ENCODE assay signal across 23 mouse cellular contexts in the genomic region with DNA sequence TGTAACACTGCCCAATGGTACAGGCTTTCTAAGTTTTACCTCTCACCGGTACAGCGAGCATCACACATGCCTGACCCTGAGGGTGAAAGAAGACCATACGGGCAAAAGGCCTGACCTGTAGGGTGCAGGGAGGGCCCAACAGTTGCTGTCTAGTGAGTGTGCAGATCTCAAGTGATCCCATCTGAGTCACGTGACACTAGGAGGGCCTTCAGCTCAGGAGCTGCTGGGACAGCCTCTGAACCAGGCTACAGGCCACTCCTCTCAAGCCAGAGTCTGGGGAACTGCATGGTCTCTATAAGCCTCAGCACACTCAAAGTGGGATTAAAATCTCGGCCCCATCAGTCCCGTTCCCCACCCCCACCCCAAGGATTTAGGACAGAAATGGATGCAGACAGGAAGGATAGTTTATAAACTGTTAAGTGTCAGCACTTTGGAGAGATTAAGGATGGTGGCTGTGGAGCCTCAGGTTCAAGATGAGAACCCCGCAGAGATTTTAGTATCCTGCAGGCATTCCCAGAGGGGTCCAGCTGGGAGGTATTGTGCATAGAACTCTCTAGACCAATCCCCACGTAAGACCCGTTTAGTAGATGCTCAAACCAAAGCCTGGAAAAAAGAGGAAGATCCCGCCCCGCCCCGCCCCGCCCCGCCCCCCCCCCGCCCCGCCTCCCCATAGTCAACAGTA. TPM values are rescaled to one million over a fixed set of nuclear protein-coding genes. Genes with fewer than 3 reads are reported as not detected.
A peak's percentile ranks its signal among the peaks of the same experiment; 100 is the strongest.
DNase-seq lines count a peak whose midpoint lies in the region; ATAC-seq and TF ChIP-seq lines count a peak whose summit lies in the region.
"Had no signal": no experiment of that assay in that cellular context is flagged by ENCODE, and none has a peak within 500 bp of the region (broad histone marks: within the 10 kb centered on the region; RNA-seq: fewer than 3 reads in every experiment).

No protein-coding gene starts in this region.

- no peak for TF ChIP-seq CTCF in midbrain, postnatal 0 days (IDR thresholded peaks at IDR 0.05)

- H3K4me2 ChIP-seq in midbrain, embryonic 11.5 days = no peak overlapping the region
- no peak overlapping the region for H3K4me2 ChIP-seq in midbrain, postnatal 0 days (ENCODE audit: low read depth, low read length, poor library complexity, severe bottlenecking)
- no peak overlapping the region for H3K4me2 ChIP-seq in stomach, embryonic 15.5 days
- H3K4me2 ChIP-seq: forebrain, embryonic 15.5 days; heart, embryonic 15.5 days; limb, embryonic 13.5 days had no signal

- peak; percentile 86 for DNase-seq in midbrain, embryonic 11.5 days (ENCODE audit: low spot score, missing footprints)
- DNase-seq in midbrain, postnatal 0 days (ENCODE audit: low spot score) = no peak
- peak; percentile 16 for DNase-seq in MN1 (ENCODE audit: low spot score)
- DNase-seq in embryonic facial prominence, embryonic 10.5 days (ENCODE audit: low spot score) = peak; percentile 46
- DNase-seq in ovary, postnatal 14 days (ENCODE audit: low spot score) = no peak
- DNase-seq in kidney, postnatal 4 days = no peak
- DNase-seq: adrenal gland, postnatal 25 days; cerebellum, adult 2 months; gastrocnemius, adult 2 months; heart, adult 2 months; kidney, adult 11 months; kidney, postnatal 14 days; right cerebral cortex, postnatal 14 days; thymus, postnatal 36 days had no signal

- peak; percentile 27; the same call in 1 of the 2 replicates for ATAC-seq in midbrain, embryonic 11.5 days (ENCODE audit: low FRiP score)
- ATAC-seq in midbrain, postnatal 0 days (ENCODE audit: low FRiP score) = no peak
- ATAC-seq in stomach, embryonic 15.5 days (ENCODE audit: insufficient read depth, low FRiP score, low read depth) = no peak
- ATAC-seq: activated CD4-positive, CD25-positive, alpha-beta regulatory T cell, adult 4 months; CD4-positive, CD25-positive, alpha-beta regulatory T cell, adult 4 months; forebrain, embryonic 15.5 days; lung, postnatal 0 days had no signal

- WGBS in midbrain, embryonic 11.5 days = 15% methylated on average over 16 of the region's 16 CpGs
- 28% methylated on average over 10 of the region's 16 CpGs for WGBS in midbrain, postnatal 0 days
- WGBS in embryonic facial prominence, embryonic 10.5 days = 22% methylated on average over 16 of the region's 16 CpGs
- 32% methylated on average over 9 of the region's 16 CpGs for WGBS in stomach, embryonic 15.5 days

- 0 out of 2 replicates have a peak, but pooled peaks cover 5% of the 10 kb centered on the region for H3K4me1 ChIP-seq in midbrain, embryonic 11.5 days (ENCODE audit: control insufficient read depth, insufficient read depth, low read length)
- H3K4me1 ChIP-seq in midbrain, postnatal 0 days (ENCODE audit: insufficient read depth, low read length) = 0 out of 2 replicates have a peak, but pooled peaks cover 4% of the 10 kb centered on the region
- H3K4me1 ChIP-seq in embryonic facial prominence, embryonic 10.5 days = peaks cover 53% of the 10 kb centered on the region
- peaks cover 13% of the 10 kb centered on the region; the same call in 1 of the 2 replicates for H3K4me1 ChIP-seq in stomach, embryonic 15.5 days
- H3K4me1 ChIP-seq: forebrain, embryonic 15.5 days had no signal

- no peaks in the 10 kb centered on the region for H3K9me3 ChIP-seq in midbrain, embryonic 11.5 days (ENCODE audit: control insufficient read depth, low read length)
- no peaks in the 10 kb centered on the region for H3K9me3 ChIP-seq in midbrain, postnatal 0 days (ENCODE audit: low read length)
- H3K9me3 ChIP-seq in embryonic facial prominence, embryonic 10.5 days = no peaks in the 10 kb centered on the region
- H3K9me3 ChIP-seq in stomach, embryonic 15.5 days = no peaks in the 10 kb centered on the region
- H3K9me3 ChIP-seq: forebrain, embryonic 15.5 days; heart, embryonic 15.5 days; limb, embryonic 13.5 days had no signal

- no peaks in the 10 kb centered on the region for H3K27me3 ChIP-seq in midbrain, embryonic 11.5 days (ENCODE audit: control insufficient read depth, insufficient read depth, low read length)
- no peaks in the 10 kb centered on the region for H3K27me3 ChIP-seq in midbrain, postnatal 0 days (ENCODE audit: insufficient read depth, low read length)
- no peaks in the 10 kb centered on the region for H3K27me3 ChIP-seq in embryonic facial prominence, embryonic 10.5 days (replicated peaks; ENCODE audit: low read depth, poor library complexity, severe bottlenecking)
- H3K27me3 ChIP-seq in stomach, embryonic 15.5 days (replicated peaks) = no peaks in the 10 kb centered on the region
- H3K27me3 ChIP-seq: forebrain, embryonic 15.5 days; heart, embryonic 15.5 days had no signal

- no peak overlapping the region for H3K9ac ChIP-seq in midbrain, embryonic 11.5 days (ENCODE audit: low read length)
- H3K9ac ChIP-seq in midbrain, postnatal 0 days (replicated peaks; ENCODE audit: low read length, poor library complexity, severe bottlenecking) = no peak overlapping the region
- H3K9ac ChIP-seq in stomach, embryonic 15.5 days = no peak overlapping the region
- H3K9ac ChIP-seq: forebrain, embryonic 15.5 days; heart, embryonic 15.5 days; limb, embryonic 13.5 days; liver, embryonic 14.5 days had no signal

- no peak overlapping the region for H3K27ac ChIP-seq in midbrain, embryonic 11.5 days (ENCODE audit: low read depth, low read length)
- H3K27ac ChIP-seq in midbrain, postnatal 0 days (ENCODE audit: low read depth, low read length) = no peak overlapping the region
- peak overlapping the region; percentile 67; the same call in 1 of the 2 replicates for H3K27ac ChIP-seq in embryonic facial prominence, embryonic 10.5 days (replicated peaks)
- 0 out of 2 replicates have a peak overlapping the region, but pooled peaks have one; percentile 21 for H3K27ac ChIP-seq in stomach, embryonic 15.5 days
- H3K27ac ChIP-seq: forebrain, embryonic 15.5 days; gastrocnemius, adult 2 months; heart, adult 2 months; heart, embryonic 15.5 days; limb, embryonic 13.5 days; liver, embryonic 14.5 days had no signal

- H3K36me3 ChIP-seq in midbrain, embryonic 11.5 days (ENCODE audit: control insufficient read depth, insufficient read depth, low read length) = no peaks in the 10 kb centered on the region
- H3K36me3 ChIP-seq in midbrain, postnatal 0 days (ENCODE audit: insufficient read depth, low read length) = no peaks in the 10 kb centered on the region
- H3K36me3 ChIP-seq in embryonic facial prominence, embryonic 10.5 days (replicated peaks) = no peaks in the 10 kb centered on the region
- H3K36me3 ChIP-seq in stomach, embryonic 15.5 days = no peaks in the 10 kb centered on the region
- H3K36me3 ChIP-seq: forebrain, embryonic 15.5 days; heart, embryonic 15.5 days; limb, embryonic 13.5 days had no signal

- no peak overlapping the region for H3K4me3 ChIP-seq in midbrain, embryonic 11.5 days (ENCODE audit: low read depth, low read length)
- no peak overlapping the region for H3K4me3 ChIP-seq in midbrain, postnatal 0 days (ENCODE audit: low read depth, low read length)
- no peak overlapping the region for H3K4me3 ChIP-seq in embryonic facial prominence, embryonic 10.5 days
- H3K4me3 ChIP-seq in stomach, embryonic 15.5 days (replicated peaks) = no peak overlapping the region
- H3K4me3 ChIP-seq: forebrain, embryonic 15.5 days; gastrocnemius, adult 2 months; heart, adult 2 months; heart, embryonic 15.5 days; limb, embryonic 13.5 days had no signal

RNA-seq across cellular contexts. Expression of a gene that starts 40.6 kb away (rescaled TPM):
- polyA plus RNA-seq in midbrain, embryonic 11.5 days (2014; fragmentation: Nextera tagmentation; extraction: Ambion mirVana) = 2.1 and 2.7 TPM in 2 replicates
- 2.6 and 3.7 TPM in 2 replicates for total RNA-seq in midbrain, postnatal 0 days (2014; rRNA removed)
- 1.2 TPM in 2 replicates for polyA plus RNA-seq in midbrain, postnatal 0 days (2015; fragmentation: Nextera tagmentation; extraction: Ambion mirVana)
- polyA plus RNA-seq in embryonic facial prominence, embryonic 10.5 days (2016; fragmentation: Nextera tagmentation; extraction: Ambion mirVana) = 6.0 and 6.1 TPM in 2 replicates
- polyA plus RNA-seq in stomach, embryonic 15.5 days (2015; fragmentation: Nextera tagmentation; extraction: Ambion mirVana) = 6.8 TPM in 2 replicates
- total RNA-seq: hematopoietic stem cell, adult 5-6 weeks had no signal
- polyA plus RNA-seq: activated CD4-positive, CD25-positive, alpha-beta regulatory T cell, adult 4 months; CD4-positive, CD25-positive, alpha-beta regulatory T cell, adult 4 months had no signal

Comparison
In these comparisons a context has a peak if more than half of its experiments do, and no peak if none do; other contexts are left out.
1. DNase-seq: peak in midbrain, embryonic 11.5 days (single experiment), MN1 (single experiment) and embryonic facial prominence, embryonic 10.5 days (single experiment); none in midbrain, postnatal 0 days (single experiment), ovary, postnatal 14 days (single experiment) and kidney, postnatal 4 days (0 of 2).
2. H3K27ac ChIP-seq: peak in embryonic facial prominence, embryonic 10.5 days (single experiment) and stomach, embryonic 15.5 days (single experiment); none in midbrain, embryonic 11.5 days (single experiment) and midbrain, postnatal 0 days (single experiment).